Mouse (Mus musculus): ENCODE results near the gene Olfr90. TPM values are rescaled to one million over a fixed set of nuclear protein-coding genes. Genes with fewer than 3 reads are reported as not detected.

Gene Olfr90
- polyA plus RNA-seq, 1 experiment from 2014 or later: not detected

- H3K4me2 ChIP-seq: no peak overlapping the region; the same call in 1 of the 2 replicates
- no peaks in the 10 kb centered on the region for H3K9me3 ChIP-seq (ENCODE audit: control insufficient read depth, low read length)
- peaks cover 50% of the 10 kb centered on the region for H3K27me3 ChIP-seq (replicated peaks; ENCODE audit: control insufficient read depth, insufficient read depth, low read length)
- no peaks in the 10 kb centered on the region for H3K36me3 ChIP-seq (ENCODE audit: control insufficient read depth, insufficient read depth, low read length)
- 65% methylated on average over 7 of the region's 7 CpGs for WGBS
- peaks cover 4% of the 10 kb centered on the region; the same call in 1 of the 2 replicates for H3K4me1 ChIP-seq (replicated peaks; ENCODE audit: control insufficient read depth, insufficient read depth, low read length)
- no peak overlapping the region for H3K27ac ChIP-seq (ENCODE audit: low read depth, low read length)
- no peak for DNase-seq (ENCODE audit: low spot score)
- ATAC-seq (replicated peaks; ENCODE audit: low FRiP score): no peak
- no peak overlapping the region for H3K9ac ChIP-seq (ENCODE audit: low read depth, low read length)
- no peak overlapping the region for H3K4me3 ChIP-seq (ENCODE audit: low read depth, low read length)
These were observed 43.6 kb downstream of the Olfr90 start for GRCm38 (mm10) chr17:37044651-37045244.

- 0 out of 2 replicates have a peak, but pooled peaks cover 3% of the 10 kb centered on the region for H3K27me3 ChIP-seq (replicated peaks; ENCODE audit: control insufficient read depth, insufficient read depth, low read length)
- no peak overlapping the region for H3K4me2 ChIP-seq
- H3K9ac ChIP-seq (ENCODE audit: low read depth, low read length): no peak overlapping the region
- no peaks in the 10 kb centered on the region for H3K36me3 ChIP-seq (ENCODE audit: control insufficient read depth, insufficient read depth, low read length)
- no peaks in the 10 kb centered on the region for H3K4me1 ChIP-seq (replicated peaks; ENCODE audit: control insufficient read depth, insufficient read depth, low read length)
- no peak overlapping the region for H3K27ac ChIP-seq (ENCODE audit: low read depth, low read length)
- H3K4me3 ChIP-seq (ENCODE audit: low read depth, low read length): no peak overlapping the region
- DNase-seq (ENCODE audit: low spot score) (no peak), ATAC-seq (replicated peaks; ENCODE audit: low FRiP score) (no peak)
- H3K9me3 ChIP-seq (ENCODE audit: control insufficient read depth, low read length): no peaks in the 10 kb centered on the region
- WGBS: 71% methylated on average over 2 of the region's 2 CpGs
These were observed 49.0 kb downstream of the Olfr90 start for GRCm38 (mm10) chr17:37039127-37039894.

Other genes starting within 250 kb of the Olfr90 start
- gene Trim15, start 221.3 kb downstream of the Olfr90 start, polyA plus RNA-seq (2014; fragmentation: Nextera tagmentation; extraction: Ambion mirVana): 0.18 and 0.29 TPM in 2 replicates
- gene Trim10, start 218.9 kb downstream of the Olfr90 start, polyA plus RNA-seq (2014; fragmentation: Nextera tagmentation; extraction: Ambion mirVana): 70.1 and 81.4 TPM in 2 replicates
- gene Trim40, start 198.4 kb downstream of the Olfr90 start, polyA plus RNA-seq (2014; fragmentation: Nextera tagmentation; extraction: Ambion mirVana): not detected in 2 replicates
- gene Trim31, start 190.4 kb downstream of the Olfr90 start, polyA plus RNA-seq (2014; fragmentation: Nextera tagmentation; extraction: Ambion mirVana): not detected in 2 replicates
- gene Rnf39, start 145.6 kb downstream of the Olfr90 start, polyA plus RNA-seq (2014; fragmentation: Nextera tagmentation; extraction: Ambion mirVana): 0.14 TPM in 1 of 2 replicates, not detected in the other
- gene Ppp1r11, start 136.8 kb downstream of the Olfr90 start, polyA plus RNA-seq (2014; fragmentation: Nextera tagmentation; extraction: Ambion mirVana): 78.5 and 84.7 TPM in 2 replicates
- gene Znrd1, start 129.9 kb downstream of the Olfr90 start, polyA plus RNA-seq (2014; fragmentation: Nextera tagmentation; extraction: Ambion mirVana): 55.2 and 62.2 TPM in 2 replicates
- 5.4 and 6.6 TPM in 2 replicates for gene Znrd1as, start 129.9 kb downstream of the Olfr90 start, polyA plus RNA-seq (2014; fragmentation: Nextera tagmentation; extraction: Ambion mirVana)
- gene 2410137M14Rik, start 107.3 kb downstream of the Olfr90 start, polyA plus RNA-seq (2014; fragmentation: Nextera tagmentation; extraction: Ambion mirVana): not detected in 2 replicates
- 0.08 and 0.09 TPM in 2 replicates for gene H2-M5, start 99.0 kb downstream of the Olfr90 start, polyA plus RNA-seq (2014; fragmentation: Nextera tagmentation; extraction: Ambion mirVana)
- gene Zfp57, start 87.3 kb downstream of the Olfr90 start, polyA plus RNA-seq (2014; fragmentation: Nextera tagmentation; extraction: Ambion mirVana): 28.3 and 28.8 TPM in 2 replicates
- gene Mog, start 65.1 kb downstream of the Olfr90 start, polyA plus RNA-seq (2014; fragmentation: Nextera tagmentation; extraction: Ambion mirVana): 0.14 TPM in 1 of 2 replicates, not detected in the other
- gene Gabbr1, start 42.5 kb downstream of the Olfr90 start, polyA plus RNA-seq (2014; fragmentation: Nextera tagmentation; extraction: Ambion mirVana): 2.9 and 3.9 TPM in 2 replicates
- 0.06 TPM in 1 of 2 replicates, not detected in the other for gene Olfr91, start 9.8 kb upstream of the Olfr90 start, polyA plus RNA-seq (2014; fragmentation: Nextera tagmentation; extraction: Ambion mirVana)
- gene Olfr92, start 31.6 kb upstream of the Olfr90 start, polyA plus RNA-seq (2014; fragmentation: Nextera tagmentation; extraction: Ambion mirVana): not detected in 2 replicates
- not detected in 2 replicates for gene Olfr93, start 73.0 kb upstream of the Olfr90 start, polyA plus RNA-seq (2014; fragmentation: Nextera tagmentation; extraction: Ambion mirVana)
- gene Ubd, start 105.4 kb upstream of the Olfr90 start, polyA plus RNA-seq (2014; fragmentation: Nextera tagmentation; extraction: Ambion mirVana): not detected in 2 replicates
- gene Olfr94, start 112.5 kb upstream of the Olfr90 start, polyA plus RNA-seq (2014; fragmentation: Nextera tagmentation; extraction: Ambion mirVana): not detected in 2 replicates
- gene Olfr95, start 124.6 kb upstream of the Olfr90 start, polyA plus RNA-seq (2014; fragmentation: Nextera tagmentation; extraction: Ambion mirVana): not detected in 2 replicates
- not detected in 2 replicates for gene Olfr96, start 131.6 kb upstream of the Olfr90 start, polyA plus RNA-seq (2014; fragmentation: Nextera tagmentation; extraction: Ambion mirVana)
- not detected in 2 replicates for gene Olfr97, start 148.8 kb upstream of the Olfr90 start, polyA plus RNA-seq (2014; fragmentation: Nextera tagmentation; extraction: Ambion mirVana)
- gene Olfr98, start 175.2 kb upstream of the Olfr90 start, polyA plus RNA-seq (2014; fragmentation: Nextera tagmentation; extraction: Ambion mirVana): not detected in 2 replicates
- gene H2-M3, start 181.7 kb upstream of the Olfr90 start, polyA plus RNA-seq (2014; fragmentation: Nextera tagmentation; extraction: Ambion mirVana): 1.4 and 1.9 TPM in 2 replicates
- gene Olfr99, start 195.0 kb upstream of the Olfr90 start, polyA plus RNA-seq (2014; fragmentation: Nextera tagmentation; extraction: Ambion mirVana): not detected in 2 replicates
- not detected in 2 replicates for gene Olfr101, start 215.8 kb upstream of the Olfr90 start, polyA plus RNA-seq (2014; fragmentation: Nextera tagmentation; extraction: Ambion mirVana)
- gene Olfr102, start 228.6 kb upstream of the Olfr90 start, polyA plus RNA-seq (2014; fragmentation: Nextera tagmentation; extraction: Ambion mirVana): not detected in 2 replicates

Measured in liver, embryonic 11.5 days (tissue).